Mouse (Mus musculus) heart, embryonic 15.5 days (tissue): ENCODE results near the gene Alk. TPM values are rescaled to one million over a fixed set of nuclear protein-coding genes. Genes with fewer than 3 reads are reported as not detected.

Experiments
- ATAC-seq: fragments of 200-750 bp; cut with Nextera tagmentation; replicated peaks from 2 replicates; pipeline ENCODE4 v1.8.0; 2017; ENCODE audit warnings: low read depth, moderate TSS enrichment; ENCODE audit not compliant: insufficient number of reproducible peaks, insufficient read depth, low FRiP score
- H3K27ac ChIP-seq: fragments of 300-500 bp; sonication (generic); 2 replicates; pipeline ENCODE4 v1.5.1; 2015; ENCODE audit warnings: mild to moderate bottlenecking, inconsistent platforms
- H3K27me3 ChIP-seq: fragments of 300-500 bp; sonication (generic); 2 replicates; pipeline ENCODE4 v1.6.1; 2015; ENCODE audit warnings: inconsistent platforms
- H3K36me3 ChIP-seq: fragments of 300-500 bp; sonication (generic); 2 replicates; pipeline ENCODE4 v1.6.1; 2015; ENCODE audit warnings: mild to moderate bottlenecking, inconsistent platforms
- H3K4me1 ChIP-seq: fragments of 300-500 bp; sonication (generic); replicated peaks from 2 replicates; pipeline ENCODE4 v1.6.1; 2015; ENCODE audit warnings: inconsistent platforms
- H3K4me2 ChIP-seq: fragments of 300-500 bp; sonication (generic); 2 replicates; pipeline ENCODE4 v1.6.1; 2015; ENCODE audit warnings: inconsistent platforms, mild to moderate bottlenecking, moderate library complexity
- H3K4me3 ChIP-seq: fragments of 300-500 bp; sonication (generic); 2 replicates; pipeline ENCODE4 v1.5.1; 2015; ENCODE audit warnings: mild to moderate bottlenecking, inconsistent platforms
- H3K9ac ChIP-seq: fragments of 300-500 bp; sonication (generic); 2 replicates; pipeline ENCODE4 v1.6.1; 2015; ENCODE audit warnings: mild to moderate bottlenecking, inconsistent platforms
- H3K9me3 ChIP-seq: fragments of 300-500 bp; sonication (generic); replicated peaks from 2 replicates; pipeline ENCODE4 v1.6.1; 2016; ENCODE audit warnings: inconsistent platforms
- WGBS: fragments of 180-500 bp; shearing (Covaris S2); methylation state at CpG from one replicate; pipeline ENCODE4 v1.1.7; 2015; ENCODE audit warnings: mixed read lengths; 5-methylcytosine and 5-hydroxymethylcytosine counted together
- polyA plus RNA-seq: library from polyadenylated mRNA; unstranded; fragments of >200 nt; fragmentation: Nextera tagmentation; extraction: Ambion mirVana; gene quantifications from 2 replicates; pipeline ENCODE4 v1.2.1, GENCODE M21; 2015

Gene Alk
- polyA plus RNA-seq, 1 experiment from 2014 or later = 0.21 TPM

- H3K4me1 ChIP-seq = no peaks in the 10 kb centered on the region
- H3K9me3 ChIP-seq = no peaks in the 10 kb centered on the region
- no peak overlapping the region for H3K4me2 ChIP-seq
- no peak for ATAC-seq
- H3K36me3 ChIP-seq = no peaks in the 10 kb centered on the region
- H3K4me3 ChIP-seq = no peak overlapping the region
- no peak overlapping the region for H3K9ac ChIP-seq
- H3K27ac ChIP-seq = no peak overlapping the region
- H3K27me3 ChIP-seq = no peaks in the 10 kb centered on the region
- WGBS = 66% methylated on average over 3 of the region's 3 CpGs
Measured at GRCm38 (mm10) chr17:72399331-72400059, 204.9 kb downstream of the Alk start.

GRCm38 (mm10) chr17:72395956-72396355, 208.5 kb downstream of the Alk start:
- WGBS = 45% methylated on average over 8 of the region's 8 CpGs
- H3K27me3 ChIP-seq = no peaks in the 10 kb centered on the region
- H3K4me1 ChIP-seq = no peaks in the 10 kb centered on the region
- no peak overlapping the region for H3K9ac ChIP-seq
- H3K9me3 ChIP-seq = no peaks in the 10 kb centered on the region
- H3K4me3 ChIP-seq = no peak overlapping the region
- no peaks in the 10 kb centered on the region for H3K36me3 ChIP-seq
- no peak overlapping the region for H3K27ac ChIP-seq
- H3K4me2 ChIP-seq = no peak overlapping the region
- no peak for ATAC-seq

GRCm38 (mm10) chr17:72368991-72369390, 235.4 kb downstream of the Alk start:
- Histone ChIP-seq H3K27ac (no peak overlapping the region), H3K4me1 (no peaks in the 10 kb centered on the region), H3K36me3 (no peaks in the 10 kb centered on the region), H3K9ac (no peak overlapping the region), H3K27me3 (no peaks in the 10 kb centered on the region), H3K4me2 (no peak overlapping the region), H3K9me3 (no peaks in the 10 kb centered on the region), H3K4me3 (no peak overlapping the region)
- no peak for ATAC-seq
- WGBS = 74% methylated on average over 4 of the region's 4 CpGs

GRCm38 (mm10) chr17:72362811-72363496, 241.5 kb downstream of the Alk start:
- no peak overlapping the region for H3K9ac ChIP-seq
- H3K9me3 ChIP-seq = no peaks in the 10 kb centered on the region
- no peak overlapping the region for H3K4me2 ChIP-seq
- H3K4me3 ChIP-seq = no peak overlapping the region
- H3K27ac ChIP-seq = no peak overlapping the region
- no peaks in the 10 kb centered on the region for H3K27me3 ChIP-seq
- H3K4me1 ChIP-seq = no peaks in the 10 kb centered on the region
- WGBS = 80% methylated on average over 10 of the region's 10 CpGs
- H3K36me3 ChIP-seq = no peaks in the 10 kb centered on the region
- ATAC-seq = no peak

- Histone ChIP-seq H3K9ac (no peak overlapping the region), H3K27ac (no peak overlapping the region), H3K36me3 (no peaks in the 10 kb centered on the region), H3K4me3 (no peak overlapping the region), H3K4me1 (no peaks in the 10 kb centered on the region), H3K27me3 (no peaks in the 10 kb centered on the region), H3K4me2 (no peak overlapping the region), H3K9me3 (no peaks in the 10 kb centered on the region)
- ATAC-seq = no peak
- WGBS = 77% methylated on average over 4 of the region's 4 CpGs
Measured at GRCm38 (mm10) chr17:72361961-72362360, 242.5 kb downstream of the Alk start.

GRCm38 (mm10) chr17:72356759-72357302, 247.6 kb downstream of the Alk start:
- no peak for ATAC-seq
- no peak overlapping the region for H3K4me2 ChIP-seq
- H3K27ac ChIP-seq = no peak overlapping the region
- no peaks in the 10 kb centered on the region for H3K27me3 ChIP-seq
- 72% methylated on average over 5 of the region's 5 CpGs for WGBS
- no peaks in the 10 kb centered on the region for H3K9me3 ChIP-seq
- no peaks in the 10 kb centered on the region for H3K36me3 ChIP-seq
- no peak overlapping the region for H3K9ac ChIP-seq
- H3K4me1 ChIP-seq = no peaks in the 10 kb centered on the region
- H3K4me3 ChIP-seq = no peak overlapping the region

GRCm38 (mm10) chr17:72339437-72339836, 265.0 kb downstream of the Alk start:
- no peaks in the 10 kb centered on the region for H3K9me3 ChIP-seq
- no peak overlapping the region for H3K4me2 ChIP-seq
- H3K9ac ChIP-seq = no peak overlapping the region
- H3K36me3 ChIP-seq = no peaks in the 10 kb centered on the region
- no peak for ATAC-seq
- WGBS = 88% methylated on average over 4 of the region's 4 CpGs
- H3K27me3 ChIP-seq = no peaks in the 10 kb centered on the region
- no peak overlapping the region for H3K27ac ChIP-seq
- no peak overlapping the region for H3K4me3 ChIP-seq
- no peaks in the 10 kb centered on the region for H3K4me1 ChIP-seq

- H3K27ac ChIP-seq = no peak overlapping the region
- no peak overlapping the region for H3K9ac ChIP-seq
- no peaks in the 10 kb centered on the region for H3K9me3 ChIP-seq
- H3K27me3 ChIP-seq = no peaks in the 10 kb centered on the region
- no peak overlapping the region for H3K4me3 ChIP-seq
- no peaks in the 10 kb centered on the region for H3K36me3 ChIP-seq
- no peaks in the 10 kb centered on the region for H3K4me1 ChIP-seq
- 75% methylated on average over 4 of the region's 4 CpGs for WGBS
- no peak for ATAC-seq
- no peak overlapping the region for H3K4me2 ChIP-seq
Measured at GRCm38 (mm10) chr17:72332909-72333308, 271.5 kb downstream of the Alk start.

- 89% methylated on average over 4 of the region's 4 CpGs for WGBS
- no peaks in the 10 kb centered on the region for H3K27me3 ChIP-seq
- H3K4me2 ChIP-seq = no peak overlapping the region
- ATAC-seq = no peak; the same call in 1 of the 2 replicates
- H3K4me3 ChIP-seq = no peak overlapping the region
- no peaks in the 10 kb centered on the region for H3K36me3 ChIP-seq
- H3K4me1 ChIP-seq = no peaks in the 10 kb centered on the region
- H3K27ac ChIP-seq = no peak overlapping the region
- no peaks in the 10 kb centered on the region for H3K9me3 ChIP-seq
- no peak overlapping the region for H3K9ac ChIP-seq
Measured at GRCm38 (mm10) chr17:72325941-72326340, 278.5 kb downstream of the Alk start.

GRCm38 (mm10) chr17:72319576-72319975, 284.9 kb downstream of the Alk start:
- no peak for ATAC-seq
- H3K4me2 ChIP-seq = no peak overlapping the region

GRCm38 (mm10) chr17:72299651-72300050, 304.8 kb downstream of the Alk start:
- H3K27ac ChIP-seq = no peak overlapping the region
- H3K36me3 ChIP-seq = no peaks in the 10 kb centered on the region
- no peaks in the 10 kb centered on the region for H3K27me3 ChIP-seq
- no peak overlapping the region for H3K4me3 ChIP-seq
- peaks cover 9% of the 10 kb centered on the region for H3K4me1 ChIP-seq
- WGBS = 82% methylated on average over 5 of the region's 5 CpGs
- H3K4me2 ChIP-seq = no peak overlapping the region
- ATAC-seq = no peak
- no peaks in the 10 kb centered on the region for H3K9me3 ChIP-seq
- no peak overlapping the region for H3K9ac ChIP-seq

More at GRCm38 (mm10) chr17:72319576-72319975, 284.9 kb downstream of the Alk start:
- Histone ChIP-seq H3K9ac (no peak overlapping the region), H3K36me3 (no peaks in the 10 kb centered on the region), H3K27ac (no peak overlapping the region), H3K4me1 (no peaks in the 10 kb centered on the region), H3K27me3 (no peaks in the 10 kb centered on the region), H3K9me3 (no peaks in the 10 kb centered on the region), H3K4me3 (no peak overlapping the region)
